Mouse (Mus musculus): ENCODE data around the gene Gm20388.

- TF ChIP-seq CTCF (conservative IDR thresholded peaks at IDR 0.05; ENCODE audit: insufficient read depth, insufficient read length, low read depth, low read length) = no peak
- no peak for TF ChIP-seq POLR2A (IDR thresholded peaks at IDR 0.05; ENCODE audit: low read depth, low read length)
Observed at GRCm38 (mm10) chr8:120685097-120685496, 774.5 kb downstream of the Gm20388 start.

Measured in kidney, adult 2 months (tissue).